Mouse (Mus musculus): Measurements from ENCODE around the gene Daxx.

Gene Daxx

GRCm38 (mm10) chr17:33921361-33921760, 12.1 kb downstream of the Daxx start:
- DNase-seq: no peak

- peak; percentile 56 to 86 for DNase-seq
Observed at GRCm38 (mm10) chr17:33924577-33925283, 15.5 kb downstream of the Daxx start.

- no peak for DNase-seq
Observed at GRCm38 (mm10) chr17:33925406-33926116, 16.3 kb downstream of the Daxx start.

- DNase-seq: peak in 1 of 2 experiments; percentile 62
Observed at GRCm38 (mm10) chr17:33926207-33926932, 17.2 kb downstream of the Daxx start.

GRCm38 (mm10) chr17:33928251-33928947, 19.2 kb downstream of the Daxx start:
- no peak for DNase-seq

GRCm38 (mm10) chr17:33929371-33930279, 20.4 kb downstream of the Daxx start, which contains the start of gene Rgl2:
Gene Rgl2, plus strand, starts transcription at chr17:33929543.
- peak; percentile 98 for DNase-seq

- DNase-seq: peak; percentile 60 to 67
Observed at GRCm38 (mm10) chr17:33930280-33931158, 21.3 kb downstream of the Daxx start.

GRCm38 (mm10) chr17:33931159-33931866, 22.1 kb downstream of the Daxx start:
- no peak for DNase-seq

GRCm38 (mm10) chr17:33931947-33932346, 22.7 kb downstream of the Daxx start:
- DNase-seq: no peak

- no peak for DNase-seq
Observed at GRCm38 (mm10) chr17:33932448-33932847, 23.2 kb downstream of the Daxx start.

GRCm38 (mm10) chr17:33932970-33933369, 23.8 kb downstream of the Daxx start:
- no peak for DNase-seq

- DNase-seq: no peak
Observed at GRCm38 (mm10) chr17:33935422-33936055, 26.3 kb downstream of the Daxx start.

GRCm38 (mm10) chr17:33936993-33937392, 27.8 kb downstream of the Daxx start:
- DNase-seq: no peak

- no peak for DNase-seq
Observed at GRCm38 (mm10) chr17:33938783-33939182, 29.6 kb downstream of the Daxx start.

- peak; percentile 91 to 92 for DNase-seq
Observed at GRCm38 (mm10) chr17:33940206-33940805, 31.1 kb downstream of the Daxx start, which contains the start of the genes Pfdn6 and Wdr46. Gene Pfdn6, minus strand, starts transcription at chr17:33940343. Gene Wdr46, plus strand, starts transcription at chr17:33940660.

GRCm38 (mm10) chr17:33940981-33941380, 31.8 kb downstream of the Daxx start:
- DNase-seq: no peak

GRCm38 (mm10) chr17:33941381-33941780, 32.2 kb downstream of the Daxx start:
- no peak for DNase-seq

GRCm38 (mm10) chr17:33943454-33943853, 34.2 kb downstream of the Daxx start:
- no peak for DNase-seq

Data from cerebellum, postnatal 14 days (tissue).